13 mouse cellular contexts compared by ENCODE assay signal in the genomic region with DNA sequence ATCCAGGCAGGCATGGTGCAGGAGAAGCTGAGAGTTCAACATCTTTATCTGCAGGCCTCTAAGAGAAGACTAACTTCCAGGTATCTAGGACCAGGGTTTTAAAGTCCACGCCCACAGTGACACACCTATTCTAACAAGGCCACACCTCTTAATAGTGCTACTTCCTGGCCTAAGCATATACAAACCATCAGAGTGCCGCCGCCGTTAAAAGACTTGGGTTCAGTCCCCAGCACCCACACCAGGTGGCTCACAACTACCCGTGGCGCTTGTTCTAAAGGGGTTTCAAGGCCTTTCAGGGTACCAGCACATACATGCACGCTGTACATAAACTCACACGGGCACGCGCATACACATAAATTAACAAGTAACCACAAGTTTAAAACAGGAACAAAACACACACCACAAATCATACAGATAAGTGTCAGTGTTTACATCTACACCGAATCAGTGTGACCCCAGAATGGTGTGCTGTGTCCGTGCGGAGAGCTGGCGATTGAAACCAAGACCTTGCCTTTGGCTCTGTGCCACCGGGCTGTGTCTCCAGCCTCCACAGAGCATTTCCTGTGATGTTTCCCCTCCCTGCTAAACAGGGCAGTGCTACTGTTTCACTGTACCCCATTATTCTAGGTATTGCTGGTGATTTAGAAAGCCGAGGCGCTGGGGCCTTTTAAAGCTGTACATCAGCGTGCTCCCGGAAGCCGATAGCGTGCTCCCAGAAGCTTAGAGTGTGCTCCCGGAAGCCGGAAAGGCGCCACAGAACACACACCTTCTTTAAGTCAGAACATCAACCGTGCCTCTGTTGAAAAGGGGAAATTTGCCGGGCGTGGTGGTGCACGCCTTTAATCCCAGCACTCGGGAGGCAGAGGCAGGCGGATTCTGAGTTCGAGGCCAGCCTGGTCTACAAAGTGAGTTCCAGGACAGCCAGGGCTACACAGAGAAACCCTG.
DNase-seq lines count a peak whose midpoint lies in the region; ATAC-seq lines count a peak whose summit lies in the region.
"Had no signal": no experiment of that assay in that cellular context is flagged by ENCODE, and none has a peak within 500 bp of the region (broad histone marks: within the 10 kb centered on the region; RNA-seq: fewer than 3 reads in every experiment).

No protein-coding gene starts in this region.

- no peaks in the 10 kb centered on the region for H3K27me3 ChIP-seq in midbrain, embryonic 16.5 days (ENCODE audit: control insufficient read depth, insufficient read depth, low read depth, low read length)
- H3K27me3 ChIP-seq: forebrain, embryonic 13.5 days; heart, embryonic 13.5 days; limb, embryonic 15.5 days; midbrain, embryonic 13.5 days had no signal

- H3K4me2 ChIP-seq in midbrain, embryonic 16.5 days (ENCODE audit: low read length), result no peak overlapping the region
- H3K4me2 ChIP-seq: forebrain, embryonic 13.5 days; heart, embryonic 13.5 days; limb, embryonic 15.5 days; midbrain, embryonic 13.5 days had no signal

- H3K9ac ChIP-seq in midbrain, embryonic 16.5 days (ENCODE audit: low read depth, low read length), result no peak overlapping the region
- H3K9ac ChIP-seq: forebrain, embryonic 13.5 days; heart, embryonic 13.5 days; limb, embryonic 15.5 days; midbrain, embryonic 13.5 days had no signal

- H3K4me3 ChIP-seq in midbrain, embryonic 16.5 days (ENCODE audit: low read depth, low read length), result no peak overlapping the region
- H3K4me3 ChIP-seq: forebrain, embryonic 13.5 days; heart, embryonic 13.5 days; limb, embryonic 15.5 days; midbrain, embryonic 13.5 days had no signal

- H3K9me3 ChIP-seq in midbrain, embryonic 16.5 days (replicated peaks; ENCODE audit: control insufficient read depth, low read length, poor library complexity, severe bottlenecking), result no peaks in the 10 kb centered on the region
- H3K9me3 ChIP-seq: forebrain, embryonic 13.5 days; heart, embryonic 13.5 days; limb, embryonic 15.5 days; midbrain, embryonic 13.5 days had no signal

- H3K4me1 ChIP-seq in midbrain, embryonic 16.5 days (ENCODE audit: control insufficient read depth, insufficient read depth, low read length), result no peaks in the 10 kb centered on the region; the same call in 1 of the 2 replicates
- H3K4me1 ChIP-seq: heart, embryonic 13.5 days; limb, embryonic 15.5 days; midbrain, embryonic 13.5 days had no signal

- ATAC-seq in erythroblast, adult 5-6 weeks (replicated peaks; ENCODE audit: low FRiP score, poor library complexity, severe bottlenecking), result no peak
- ATAC-seq in midbrain, embryonic 16.5 days, result no peak
- ATAC-seq: forebrain, embryonic 13.5 days; midbrain, embryonic 13.5 days had no signal

- H3K36me3 ChIP-seq in midbrain, embryonic 16.5 days (ENCODE audit: control insufficient read depth, insufficient read depth, low read length), result no peaks in the 10 kb centered on the region
- H3K36me3 ChIP-seq: heart, embryonic 13.5 days; limb, embryonic 15.5 days; midbrain, embryonic 13.5 days had no signal

- 95% methylated on average over 31 of the region's 31 CpGs for WGBS in midbrain, embryonic 16.5 days

- peak; percentile 12 for DNase-seq in gastrocnemius, postnatal 10 days
- no peak for DNase-seq in gastrocnemius, postnatal 4 days (ENCODE audit: low spot score in 2 of 2)
- DNase-seq in B cell, adult 2 months, result peak; percentile 35 to 36
- DNase-seq in adrenal gland, postnatal 25 days, result peak; percentile 20
- DNase-seq in kidney, postnatal 4 days, result peak; percentile 47 to 57
- no peak for DNase-seq in layer of hippocampus, postnatal 25 days (ENCODE audit: extremely low spot score in 1 of 2, low spot score in 1 of 2)
- DNase-seq: embryo, embryonic 11 days had no signal

- no peak overlapping the region for H3K27ac ChIP-seq in midbrain, embryonic 16.5 days (ENCODE audit: low read length)
- H3K27ac ChIP-seq: forebrain, embryonic 13.5 days; heart, embryonic 13.5 days; limb, embryonic 15.5 days; midbrain, embryonic 13.5 days had no signal

Comparison
In these comparisons a context has a peak if more than half of its experiments do, and no peak if none do; other contexts are left out.
1. DNase-seq: peak in gastrocnemius, postnatal 10 days (single experiment), B cell, adult 2 months (2 of 2), adrenal gland, postnatal 25 days (single experiment) and kidney, postnatal 4 days (2 of 2); none in gastrocnemius, postnatal 4 days (0 of 2) and layer of hippocampus, postnatal 25 days (0 of 2).